Mouse (Mus musculus) adrenal gland, adult (tissue): ENCODE results near the gene D5Ertd579e.

ENCODE experiments used
- DNase-seq, 2 experiments: peaks; one replicate each; pipeline ENCODE4 v3.0.0; 2022 to 2023; ENCODE audit warnings: low spot score in 1 of 2; ENCODE audit not compliant: inconsistent age in 2 of 2

The D5Ertd579e gene

DNA sequence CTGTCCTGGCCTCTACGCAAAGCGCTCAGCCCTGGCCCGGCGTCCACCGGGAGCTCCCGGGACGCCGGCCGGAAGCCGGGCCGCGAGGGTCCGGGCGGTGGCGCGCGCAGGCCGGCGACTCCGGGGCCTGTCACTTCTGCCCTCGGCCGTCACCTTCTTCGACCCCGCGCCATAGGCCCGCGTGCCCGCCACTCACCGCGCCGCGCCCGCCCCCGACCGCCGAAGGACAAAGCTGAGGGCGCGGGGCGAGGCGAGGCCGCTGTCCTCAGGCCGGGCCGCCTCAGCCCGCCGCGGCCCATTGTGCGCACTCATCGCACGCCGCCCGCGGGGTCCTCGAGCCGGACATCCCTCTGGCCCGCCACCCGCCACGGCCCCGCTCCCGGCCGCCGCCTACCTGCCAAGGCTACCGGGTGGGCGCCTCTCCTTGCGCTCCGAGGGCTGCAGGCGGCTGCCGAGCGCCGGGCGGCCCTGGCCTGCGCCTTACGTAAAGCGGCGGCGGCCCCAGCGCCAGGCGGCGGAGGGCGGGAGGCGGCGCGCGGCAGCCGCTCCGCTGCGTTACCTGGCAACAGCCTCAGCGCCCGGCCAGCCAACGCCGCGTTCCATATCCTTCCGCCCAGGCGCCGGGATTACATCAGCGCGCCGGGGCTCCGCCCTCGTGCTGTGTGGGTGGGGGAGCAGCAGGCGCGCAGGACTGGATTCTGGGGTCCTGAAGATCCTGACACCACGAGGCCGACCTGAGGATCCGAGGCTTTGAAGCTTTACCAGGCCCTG, at the start of gene D5Ertd579e:
TSS of gene D5Ertd579e (minus strand) at position 564 of the 771 bp plus-strand sequence.
- DNase-seq: peak; percentile 96 to 98

DNA sequence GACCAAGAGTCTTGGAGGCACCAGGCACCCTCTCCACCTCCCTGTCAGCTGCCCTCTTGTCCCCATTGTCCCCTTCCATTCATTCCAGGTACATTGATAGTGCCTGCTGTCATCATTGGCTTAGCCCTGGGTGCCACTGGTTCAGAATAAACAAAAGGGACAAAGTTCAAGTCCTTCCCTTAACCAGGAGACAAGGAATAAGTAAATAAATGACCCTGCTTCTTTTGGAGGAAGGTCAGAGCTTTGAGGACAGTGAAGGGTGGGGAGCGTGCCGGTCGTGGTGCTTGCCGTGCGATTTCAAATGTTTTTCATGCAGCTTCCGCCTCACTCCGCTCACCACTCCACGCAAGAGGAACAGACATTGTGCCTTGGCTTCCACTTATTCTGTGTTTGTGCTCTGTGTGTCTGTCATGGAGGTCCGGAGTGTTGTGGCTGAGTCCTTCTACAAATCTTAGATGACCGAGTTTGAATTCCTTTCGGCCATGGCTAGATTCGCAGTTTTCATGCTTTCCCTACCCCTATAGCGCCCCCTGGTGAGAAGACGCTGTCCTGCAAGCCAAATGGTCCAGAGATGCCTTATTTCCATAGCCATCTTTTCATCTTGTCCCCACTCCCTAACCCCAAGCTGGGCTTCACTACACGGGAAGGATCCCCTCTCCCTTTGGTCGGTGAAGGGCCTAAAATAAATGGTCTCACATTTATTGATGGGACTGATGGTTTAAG, 46.5 kb upstream of the D5Ertd579e start:
- DNase-seq: peak; percentile 78 to 95

DNA sequence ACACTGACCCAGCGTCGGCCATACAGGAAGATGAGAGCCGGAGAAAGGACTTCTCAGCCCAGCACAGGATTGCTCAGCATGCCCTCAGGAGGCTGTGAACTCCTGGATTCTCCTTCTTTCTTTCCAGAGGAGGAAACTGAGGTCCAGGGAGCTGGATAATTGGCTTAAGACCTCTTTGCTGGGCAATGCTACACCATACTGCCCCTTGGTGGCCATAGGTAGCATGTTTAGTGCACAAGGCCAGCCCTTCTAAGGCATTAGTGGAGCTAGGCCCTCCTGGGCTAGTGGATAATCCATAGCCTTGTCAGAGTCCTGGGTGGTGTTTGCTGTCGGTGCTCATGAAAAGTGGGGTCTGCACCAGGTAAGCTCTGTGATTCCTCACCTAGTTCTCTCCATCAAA, 44.0 kb upstream of the D5Ertd579e start:
- peak in 1 of 2 experiments; percentile 82 for DNase-seq

DNA sequence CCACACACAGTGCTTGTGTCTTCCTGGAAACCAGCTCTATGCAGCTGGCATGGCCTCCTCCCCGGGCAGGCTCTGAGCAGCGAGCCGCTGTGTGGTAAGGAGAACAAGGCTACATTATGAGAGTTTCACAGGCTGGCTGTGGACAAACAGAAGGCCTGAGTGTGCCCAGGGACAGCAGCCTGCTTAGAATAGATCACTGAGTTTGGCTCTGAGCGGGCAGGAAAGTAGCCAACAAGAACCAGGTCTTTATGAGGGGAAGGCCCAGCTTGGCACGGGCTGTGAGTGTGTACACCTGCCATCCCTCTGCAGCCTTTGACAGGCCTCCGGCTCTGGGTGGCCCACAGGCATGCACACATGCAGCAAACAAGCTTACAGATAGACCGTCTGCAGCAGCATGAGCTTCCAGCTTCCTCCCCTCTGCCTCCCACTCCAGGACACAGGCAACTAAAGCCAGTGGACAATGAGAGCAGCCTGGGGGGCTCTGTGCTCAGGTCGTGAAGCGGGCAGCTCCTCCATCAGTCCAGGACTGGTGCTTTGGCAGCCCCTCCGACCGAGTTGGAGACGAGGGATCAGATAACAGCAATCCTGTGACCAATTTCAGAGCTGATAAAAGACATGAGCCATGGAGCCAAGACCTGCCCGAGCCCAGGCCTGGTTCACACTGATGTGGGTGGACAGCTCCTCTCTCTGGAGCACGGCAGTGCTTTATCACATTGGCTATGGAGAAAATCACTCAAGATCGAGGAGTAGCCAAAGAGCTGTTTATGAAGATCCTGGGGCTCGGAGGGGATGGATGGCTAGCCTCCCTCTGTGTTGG, 43.2 kb upstream of the D5Ertd579e start:
- peak in 1 of 2 experiments; percentile 50 for DNase-seq

DNA sequence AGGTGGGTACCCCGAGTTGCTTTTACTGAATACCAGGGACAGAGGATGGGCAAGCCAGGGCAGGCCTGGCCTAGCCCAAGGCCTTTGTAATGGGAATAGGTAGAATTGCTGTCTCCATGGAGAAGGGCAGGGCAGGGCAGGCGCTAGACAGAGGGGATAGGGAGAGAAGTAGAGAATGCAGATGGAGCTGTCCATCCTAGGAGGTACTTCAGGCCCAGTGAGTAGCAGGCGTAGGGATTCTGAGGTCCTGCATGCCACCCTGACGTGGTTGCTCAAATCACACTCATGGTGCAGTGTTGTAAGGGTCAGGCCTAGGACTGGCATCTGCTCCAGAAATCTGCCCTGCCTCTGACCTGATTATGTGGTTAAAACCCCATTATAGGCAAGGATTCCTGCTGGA, 41.9 kb upstream of the D5Ertd579e start:
- DNase-seq: no peak

DNA sequence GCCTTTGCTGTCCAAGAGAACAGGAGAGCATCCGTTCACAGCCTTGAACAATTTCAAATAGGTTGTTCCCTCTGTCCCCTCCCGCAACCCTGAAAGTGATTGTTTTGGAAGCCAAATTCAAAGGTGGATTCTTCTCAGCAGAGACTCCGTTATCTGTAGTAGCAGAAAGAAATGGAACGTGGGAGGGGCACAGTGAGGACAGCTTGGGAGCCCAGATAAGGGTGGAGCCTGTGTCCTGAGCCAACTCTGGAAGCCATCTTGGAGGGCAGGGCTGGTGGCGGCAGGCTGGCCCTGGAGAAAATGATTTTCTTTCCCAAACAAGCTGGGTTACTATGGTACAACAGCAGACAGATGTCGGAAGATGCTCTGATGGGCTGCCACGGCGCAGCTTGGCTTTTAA, 40.2 kb upstream of the D5Ertd579e start:
- peak; percentile 62 to 77 for DNase-seq

DNA sequence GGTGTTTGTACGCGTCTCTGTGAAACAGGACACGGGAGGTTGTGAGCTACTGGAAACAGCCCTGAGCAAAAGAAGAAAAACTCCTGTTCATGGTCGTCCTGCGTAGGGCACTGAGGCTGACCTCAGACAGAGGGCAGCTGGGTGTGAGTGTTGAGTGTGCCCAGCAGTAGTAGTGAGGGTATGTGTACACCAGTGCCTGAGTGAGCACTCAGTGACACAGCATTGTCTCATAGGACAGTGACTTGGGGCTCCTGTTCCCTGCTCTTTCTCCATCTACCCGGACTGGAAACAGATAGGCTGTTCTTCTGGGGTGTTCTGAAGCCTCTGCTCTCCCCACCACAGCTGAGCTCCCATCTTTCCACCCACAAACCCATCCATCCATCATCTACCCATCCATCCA, 39.3 kb upstream of the D5Ertd579e start:
- no peak for DNase-seq

DNA sequence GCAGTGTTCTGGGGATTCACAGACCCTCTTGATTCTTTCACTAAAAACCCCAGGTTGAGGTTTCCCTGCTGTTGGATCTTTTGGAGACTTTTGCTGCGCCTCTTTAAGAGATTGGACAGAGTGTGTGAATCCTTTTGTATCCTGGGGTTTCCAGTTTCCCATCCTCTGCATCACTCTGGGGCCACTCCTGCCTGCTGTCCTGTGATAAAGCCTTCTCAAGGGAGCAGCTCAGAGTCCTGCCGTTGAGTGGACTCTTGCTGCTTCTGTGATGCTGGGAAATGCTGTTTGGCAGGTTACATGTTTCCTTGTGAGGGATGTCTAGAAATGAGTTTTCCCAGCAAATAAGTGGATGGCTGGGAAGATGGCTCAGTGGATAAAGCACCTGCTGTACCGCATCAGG, 37.6 kb upstream of the D5Ertd579e start:
- DNase-seq: no peak

DNA sequence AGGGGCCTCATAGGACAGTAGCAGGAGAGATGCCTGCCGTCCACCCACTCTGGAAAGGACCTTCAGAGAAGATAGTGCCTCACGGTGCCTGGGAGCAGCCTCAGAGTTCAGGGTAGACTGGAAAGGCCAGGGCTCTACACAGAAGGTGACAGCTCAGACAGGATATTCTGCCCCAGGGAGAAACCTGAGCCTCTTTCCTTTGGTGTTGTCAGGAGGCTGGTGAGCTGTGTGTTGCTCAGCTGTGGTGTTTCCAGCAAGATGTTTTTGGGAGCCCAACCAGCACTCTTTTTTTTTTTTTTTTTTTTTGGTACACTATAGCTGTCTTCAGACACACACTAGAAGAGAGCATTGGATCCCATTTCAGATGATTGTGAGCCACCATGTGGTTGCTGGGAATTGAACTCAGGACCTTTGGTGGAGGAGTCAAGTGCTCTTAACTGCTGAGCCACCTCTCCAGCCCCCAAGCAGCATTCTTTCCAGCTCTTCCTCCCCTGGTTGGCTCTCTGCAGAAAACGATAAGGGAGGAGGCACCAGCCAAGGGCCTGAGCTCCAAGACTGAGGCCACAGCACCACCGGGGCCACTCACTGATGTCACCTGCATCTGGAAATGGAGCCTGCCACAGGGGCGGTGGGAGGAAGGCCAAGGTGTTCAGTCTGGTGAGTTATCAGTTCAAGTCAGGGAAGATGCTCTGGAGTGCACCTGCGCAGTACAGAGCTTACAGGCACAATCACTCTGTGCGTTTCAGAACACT, 36.3 kb upstream of the D5Ertd579e start:
- peak in 1 of 2 experiments; percentile 18 for DNase-seq

DNA sequence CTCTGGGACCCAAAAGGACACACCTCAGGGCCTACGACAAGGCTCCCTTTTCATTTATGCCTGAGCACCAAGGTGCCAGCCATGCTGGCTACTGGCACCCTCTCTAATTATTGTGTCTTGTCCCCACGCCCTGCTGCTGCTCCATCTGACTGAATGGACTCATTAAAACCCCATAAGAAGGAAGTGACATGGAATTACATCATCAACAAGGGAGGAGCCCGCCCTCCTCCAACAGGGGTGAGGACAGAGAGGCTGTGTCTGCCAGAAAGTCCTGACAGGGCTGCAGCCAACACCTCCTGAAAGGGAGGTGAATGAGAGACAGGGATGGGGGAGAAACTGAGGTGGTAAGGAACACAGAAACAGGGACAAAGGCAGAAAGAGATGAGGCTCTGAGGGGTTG, 34.9 kb upstream of the D5Ertd579e start:
- peak in 1 of 2 experiments; percentile 54 for DNase-seq

DNA sequence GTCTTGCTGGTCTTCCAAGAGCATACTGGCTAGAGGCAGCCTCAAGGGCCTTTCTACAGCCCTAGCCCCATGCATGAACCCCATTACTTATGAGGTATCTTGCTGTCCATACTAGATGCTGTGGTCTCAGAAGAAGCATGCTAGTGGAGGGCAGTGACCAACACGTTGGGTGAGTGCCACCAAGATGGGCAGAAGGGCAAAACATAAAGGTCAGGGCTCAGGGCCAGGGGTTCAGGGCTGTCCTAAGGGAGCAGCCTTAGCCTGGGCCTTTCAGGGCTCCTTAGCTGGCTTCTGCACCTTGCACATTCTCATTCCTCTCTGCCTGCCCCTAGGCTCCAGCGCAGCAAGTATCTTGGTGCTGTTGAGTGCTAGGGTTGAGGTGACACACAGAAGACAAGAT, 34.1 kb upstream of the D5Ertd579e start:
- DNase-seq: peak in 1 of 2 experiments; percentile 46

DNA sequence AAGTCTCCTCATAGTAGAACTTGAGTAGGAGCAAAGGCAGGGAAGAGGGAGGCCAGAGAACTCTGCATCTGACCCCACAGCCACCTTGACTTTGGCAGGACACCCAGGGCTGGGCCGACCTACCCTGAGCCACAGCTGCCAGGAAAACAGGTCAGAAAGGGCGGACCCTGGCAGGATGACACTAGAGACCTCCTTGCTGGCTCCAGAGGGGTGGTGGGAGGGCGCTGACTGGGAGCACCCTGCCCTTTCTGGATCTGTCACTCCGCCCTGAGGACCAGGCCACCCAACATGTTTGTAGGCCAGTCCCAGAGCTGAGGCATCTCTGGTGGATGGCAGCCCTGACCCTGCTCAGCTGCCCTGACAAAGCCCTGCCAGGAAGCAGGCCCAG, 33.3 kb upstream of the D5Ertd579e start:
- DNase-seq: peak in 1 of 2 experiments; percentile 49

DNA sequence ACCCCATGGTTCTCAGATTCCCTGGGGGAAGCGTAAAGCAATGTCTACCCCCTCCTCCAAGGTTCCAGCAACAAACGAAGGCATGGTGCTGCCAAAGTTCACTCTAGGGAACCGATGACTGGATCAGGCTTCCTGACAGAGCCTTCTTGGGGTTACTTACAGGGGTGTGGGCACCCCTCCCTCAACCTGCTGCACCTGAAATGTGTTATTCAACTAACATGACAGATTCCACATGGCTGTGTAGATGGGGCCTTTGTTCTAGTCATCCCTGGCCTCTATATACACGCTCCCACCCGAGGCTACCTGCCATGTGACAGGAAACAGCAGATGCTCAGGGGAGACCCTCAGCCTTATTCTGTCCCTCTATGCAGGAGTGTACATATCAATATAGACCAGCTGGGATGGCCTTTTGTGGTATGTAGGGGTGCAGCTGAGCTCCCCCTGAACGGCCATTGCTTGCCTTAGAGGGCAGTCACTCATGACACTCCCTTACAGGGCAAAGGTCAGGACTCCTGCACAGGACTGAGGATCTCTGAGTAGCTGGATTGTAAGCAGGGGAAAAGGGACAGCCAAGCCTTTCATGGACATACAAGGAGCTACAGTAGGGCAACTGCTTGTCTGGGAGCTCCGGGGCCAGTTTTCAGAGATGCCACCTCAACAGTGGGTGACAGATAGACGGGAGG, 32.7 kb upstream of the D5Ertd579e start:
- peak in 1 of 2 experiments; percentile 35 for DNase-seq

DNA sequence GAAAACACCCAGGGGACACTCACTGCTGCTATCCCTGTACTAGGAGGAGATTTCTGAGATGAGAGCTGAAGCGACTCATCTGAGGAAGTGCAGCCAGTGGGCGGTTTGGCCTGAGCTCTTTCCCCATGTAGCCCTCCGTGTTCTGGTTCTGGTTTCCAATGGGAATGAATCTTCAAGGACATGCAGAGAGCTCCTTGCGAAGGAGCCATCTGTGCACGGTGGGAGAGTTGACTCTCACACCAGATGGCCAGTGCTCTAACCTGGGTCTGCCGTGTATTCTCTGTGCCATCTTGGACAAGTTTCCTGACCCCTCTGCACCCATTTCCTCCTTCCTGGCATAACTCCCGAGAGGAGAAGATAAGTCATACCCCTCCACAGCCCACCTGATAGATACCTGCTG, 32.0 kb upstream of the D5Ertd579e start:
- DNase-seq: no peak

DNA sequence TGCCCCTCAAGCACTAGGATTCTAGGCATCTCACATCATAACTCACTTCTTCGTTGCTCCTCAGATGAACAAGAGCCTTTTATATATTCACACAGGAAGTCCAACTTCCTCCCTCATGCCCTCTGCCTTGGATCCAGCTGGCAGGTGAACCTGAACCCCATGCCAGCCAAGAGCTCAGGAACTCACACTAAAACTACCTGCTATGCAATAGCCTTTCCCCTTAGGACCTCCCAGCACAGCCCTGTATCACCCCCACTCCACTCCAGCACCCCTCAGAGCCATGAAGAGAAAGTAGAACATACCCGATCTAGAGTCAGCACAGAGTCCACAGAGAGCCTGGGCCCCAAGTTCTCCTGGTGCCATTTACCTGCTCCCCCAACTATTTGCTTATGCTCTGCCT, 31.3 kb upstream of the D5Ertd579e start:
- peak in 1 of 2 experiments; percentile 59 for DNase-seq

DNA sequence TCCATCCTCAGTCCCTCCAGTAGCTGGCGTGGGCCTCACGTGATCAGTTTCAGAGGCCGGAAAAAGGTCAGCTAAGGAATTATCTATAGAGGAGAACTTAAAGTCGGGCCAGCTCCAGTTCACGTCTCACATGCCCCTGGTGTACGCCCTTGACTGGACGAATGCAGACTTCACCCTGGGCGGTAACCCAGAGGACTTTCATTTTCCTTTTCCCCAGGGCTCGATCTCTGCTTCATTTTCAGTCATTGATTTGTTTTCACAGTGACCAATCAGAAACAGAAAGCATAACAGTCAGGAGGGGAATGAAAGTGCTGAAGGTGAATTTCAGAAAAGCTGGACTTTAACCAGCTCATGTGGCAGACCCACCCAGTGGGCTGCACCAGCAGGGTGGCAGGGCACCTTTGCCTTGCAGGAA, 30.6 kb upstream of the D5Ertd579e start:
- DNase-seq: peak; percentile 59 to 87

DNA sequence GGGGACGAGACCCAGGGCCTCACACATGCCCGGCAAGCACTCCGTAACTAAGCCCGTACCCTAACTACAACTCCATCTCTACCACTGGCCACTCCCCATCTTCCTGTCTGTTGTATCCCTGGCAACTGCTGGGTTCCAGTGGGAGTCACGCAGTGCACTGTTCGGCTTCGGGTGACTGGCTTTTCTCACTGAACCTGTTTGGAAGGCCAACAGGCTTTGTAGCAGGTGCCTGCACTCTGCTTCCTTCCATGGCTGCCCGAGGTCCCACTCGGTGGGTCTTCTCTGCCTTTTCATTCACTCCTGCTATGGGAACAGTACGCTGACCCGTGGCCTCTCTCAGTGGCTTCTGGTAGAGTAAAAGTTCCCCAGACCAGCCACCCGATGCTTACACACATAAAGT, 30.0 kb upstream of the D5Ertd579e start:
- DNase-seq: peak in 1 of 2 experiments; percentile 75

DNA sequence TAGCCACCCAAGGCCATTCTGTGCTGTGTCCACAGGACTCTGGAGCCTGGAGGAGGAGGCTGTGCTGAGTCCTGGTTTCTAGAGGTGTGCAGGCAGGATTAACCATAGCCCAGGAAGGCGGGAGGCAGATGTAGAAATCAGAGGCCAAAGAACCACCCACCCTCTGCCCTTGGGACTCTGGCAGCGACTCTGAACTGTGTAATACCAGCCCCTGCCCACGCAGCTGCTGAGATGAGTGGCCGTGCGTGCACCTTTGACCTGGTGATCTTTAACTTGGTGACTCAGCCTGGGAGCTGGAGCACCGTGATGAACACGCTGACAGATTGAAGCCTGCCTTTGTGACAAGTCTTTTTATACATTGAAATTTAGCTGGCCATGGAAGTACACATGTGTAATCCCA, 28.4 kb upstream of the D5Ertd579e start:
- DNase-seq: peak; percentile 89 to 93

DNA sequence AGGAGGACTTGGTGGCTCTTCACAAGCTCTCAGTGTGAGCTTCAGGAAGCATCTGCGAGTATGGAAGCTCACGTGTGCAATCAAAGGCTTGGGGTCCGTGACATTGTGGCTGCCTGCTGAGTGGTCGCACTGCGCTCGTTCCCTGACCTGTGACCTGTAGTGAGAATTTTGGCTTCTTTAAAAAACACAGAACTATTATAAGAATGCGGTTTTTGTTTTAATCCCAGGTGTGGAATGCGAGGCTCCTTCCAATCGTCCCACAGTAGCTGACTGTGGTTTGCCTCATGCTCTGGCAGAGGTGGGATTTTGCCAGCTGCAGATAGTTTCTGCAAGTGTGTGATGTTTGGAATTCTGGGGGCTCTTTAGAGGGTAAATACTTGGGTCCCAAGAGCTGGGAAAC, 27.5 kb upstream of the D5Ertd579e start:
- no peak for DNase-seq

DNA sequence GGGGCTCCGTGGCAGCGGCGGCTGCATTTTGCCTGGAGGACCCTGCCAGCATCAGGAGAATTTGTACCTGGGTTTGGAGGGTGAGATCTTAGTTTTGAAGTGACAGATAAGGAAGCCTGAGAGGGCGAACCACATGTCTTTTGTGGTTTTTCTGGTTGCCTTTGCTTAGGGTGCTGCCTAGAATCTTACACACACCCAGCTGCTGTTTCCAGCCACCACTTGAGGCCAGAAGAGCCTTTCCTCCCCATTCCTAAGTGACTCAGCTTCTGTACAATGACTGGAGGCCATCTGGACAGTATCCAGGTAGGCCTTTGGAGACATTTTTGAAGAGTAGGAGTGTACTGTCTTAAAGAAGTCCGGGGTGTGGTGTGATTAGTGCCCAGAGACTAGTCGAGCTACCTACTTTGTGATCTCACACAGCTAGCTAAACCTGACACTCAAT, 26.6 kb upstream of the D5Ertd579e start:
- DNase-seq: peak; percentile 63 to 90
